Mouse (Mus musculus): Measurements from ENCODE around the gene Snx9.

GRCm38 (mm10) chr17:5822541-5822940 is 18.6 kb upstream of the Snx9 start:
- TF ChIP-seq POLR2AphosphoS5 (IDR thresholded peaks at IDR 0.05; ENCODE audit: insufficient replicate concordance, low read depth, low read length), result no peak
- TF ChIP-seq CTCF (IDR thresholded peaks at IDR 0.05; ENCODE audit: low read depth, low read length), result no peak
- TF ChIP-seq GATA1 (IDR thresholded peaks at IDR 0.05; ENCODE audit: borderline replicate concordance, low read length), result no peak
- no peak for TF ChIP-seq TAL1 (conservative IDR thresholded peaks at IDR 0.05; ENCODE audit: low read depth, low read length)

All from G1E (cell line).